Mouse (Mus musculus) left cerebral cortex, postnatal 4 days (tissue): ENCODE data around the gene Rgs12. TPM values are rescaled to one million over a fixed set of nuclear protein-coding genes. Genes with fewer than 3 reads are reported as not detected.

ENCODE experiments used
- DNase-seq: peaks from one replicate; pipeline ENCODE4 v3.0.0-alpha.2; 2022
- intact Hi-C: fragments of 180-260 bp; cut with DNase I; formaldehyde crosslinking; loops from one replicate; pipeline ENCODE4 v1.15.1; 2025
- total RNA-seq, 2 experiments: library from RNA; stranded (reverse); gene quantifications; 2 replicates each; pipeline ENCODE4 v1.2.3; 2021

The Rgs12 gene
- total RNA-seq, 2 experiments from 2014 or later = 62.9 TPM

DNA sequence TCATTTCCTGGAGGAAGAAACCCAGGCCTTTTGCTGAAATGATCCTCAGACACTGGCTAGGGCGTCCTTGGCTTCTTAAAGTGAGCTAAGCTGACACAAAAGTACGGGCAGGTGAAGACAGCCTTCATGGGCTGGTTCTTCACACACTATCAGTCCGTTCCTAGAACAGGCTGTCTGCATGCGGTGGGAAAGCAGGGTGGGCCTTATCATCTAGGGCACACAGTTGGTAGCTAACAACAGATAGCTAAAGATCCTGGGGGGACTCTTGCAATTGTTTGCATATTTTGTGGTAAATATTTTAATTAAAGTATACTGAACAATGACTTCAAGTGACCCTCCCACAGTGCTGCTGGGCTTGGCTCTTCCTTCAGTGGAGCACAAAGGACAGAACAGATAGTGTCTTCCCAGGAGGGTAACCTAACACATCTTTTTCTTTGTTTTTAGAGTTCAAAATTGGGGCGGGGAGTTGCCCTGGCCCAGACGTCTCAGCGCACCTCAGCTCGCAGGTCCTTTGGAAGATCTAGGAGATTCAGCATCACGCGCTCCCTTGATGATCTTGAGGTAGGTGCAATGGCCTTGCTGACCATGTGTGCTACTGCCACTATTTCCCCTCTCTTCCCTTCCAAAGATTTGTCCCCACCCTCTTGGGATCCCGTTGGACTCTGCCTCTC is 25.7 kb downstream of the Rgs12 start:
- no peak for DNase-seq
- intact Hi-C loops = no loop called here

DNA sequence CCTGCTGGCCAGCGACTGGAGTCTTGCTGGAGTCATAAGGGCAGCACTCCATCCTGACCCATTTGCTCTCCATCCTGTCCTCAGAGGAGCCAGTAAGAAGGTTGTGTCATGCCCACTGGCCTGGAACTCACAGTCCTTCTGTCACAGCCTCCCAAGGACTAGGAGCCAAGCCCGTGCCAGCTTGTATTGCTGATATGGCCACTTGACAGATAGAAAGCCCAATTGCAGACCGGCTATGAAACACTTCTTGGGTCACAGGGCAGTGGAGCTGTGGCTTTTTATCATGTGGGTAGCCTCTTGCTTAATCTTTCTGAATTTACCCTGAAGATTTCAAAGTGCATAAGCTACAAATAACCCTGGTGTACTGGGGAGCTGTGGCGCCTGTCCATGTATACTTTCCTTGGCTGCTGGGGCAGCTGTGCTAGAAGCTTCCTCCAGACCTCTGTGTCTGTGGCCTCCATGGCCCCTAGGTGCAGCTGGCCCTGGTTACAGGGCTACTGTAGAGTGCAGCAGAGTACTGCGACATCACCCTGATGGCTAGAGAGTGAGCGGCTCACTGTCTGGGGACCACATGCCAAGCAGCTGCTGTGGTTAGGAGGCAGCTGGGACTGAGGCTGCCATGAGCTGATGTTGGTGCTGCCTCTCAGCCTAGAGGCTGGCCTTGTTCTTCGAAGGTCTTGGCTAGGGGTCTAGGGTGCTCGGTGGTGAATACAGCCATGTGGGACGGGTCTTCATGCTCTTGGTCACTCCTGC is 27.5 kb downstream of the Rgs12 start:
- DNase-seq = no peak
- intact Hi-C loops = no loop called here

DNA sequence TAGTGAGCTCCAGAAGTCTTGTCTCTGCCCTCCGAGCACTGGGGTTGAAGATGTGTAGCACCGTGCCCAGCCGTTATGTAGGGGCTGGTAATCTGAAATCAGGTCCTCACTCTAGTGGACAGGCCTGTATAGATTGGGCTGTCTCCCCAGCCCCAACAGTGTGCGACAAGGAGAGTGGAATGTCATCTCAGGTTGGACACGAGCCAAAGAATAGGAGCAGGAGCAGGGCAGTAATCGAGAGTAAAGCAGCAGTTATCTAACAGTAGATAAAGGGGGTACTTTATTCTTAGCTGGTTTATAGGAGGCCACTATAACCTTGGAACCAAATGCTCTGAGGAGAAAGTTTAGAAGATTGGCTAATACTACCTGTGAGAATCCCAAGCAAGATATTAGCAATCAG is 30.9 kb downstream of the Rgs12 start:
- intact Hi-C loops = no loop called here
- DNase-seq = no peak

DNA sequence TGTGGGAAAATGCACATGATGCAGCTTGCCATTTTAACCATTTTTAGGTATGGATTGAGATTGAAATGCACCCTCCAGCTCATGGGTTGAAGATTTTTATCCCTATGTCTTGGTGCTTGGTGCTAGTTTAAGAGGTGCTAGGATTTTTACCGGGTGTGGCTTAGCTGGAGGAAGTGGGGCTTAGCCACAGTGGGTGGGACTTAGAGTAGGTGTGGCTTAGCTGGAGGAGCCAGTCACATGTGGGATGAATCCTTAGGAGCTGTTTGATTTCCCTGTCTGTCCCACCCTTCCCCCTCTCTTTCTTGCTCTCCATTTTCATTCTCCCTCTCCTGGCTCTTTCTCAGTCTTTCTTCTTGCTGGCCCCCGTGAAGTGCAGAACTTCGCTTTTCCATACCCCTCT is 32.5 kb downstream of the Rgs12 start:
- intact Hi-C loops = no loop called here
- DNase-seq = no peak

DNA sequence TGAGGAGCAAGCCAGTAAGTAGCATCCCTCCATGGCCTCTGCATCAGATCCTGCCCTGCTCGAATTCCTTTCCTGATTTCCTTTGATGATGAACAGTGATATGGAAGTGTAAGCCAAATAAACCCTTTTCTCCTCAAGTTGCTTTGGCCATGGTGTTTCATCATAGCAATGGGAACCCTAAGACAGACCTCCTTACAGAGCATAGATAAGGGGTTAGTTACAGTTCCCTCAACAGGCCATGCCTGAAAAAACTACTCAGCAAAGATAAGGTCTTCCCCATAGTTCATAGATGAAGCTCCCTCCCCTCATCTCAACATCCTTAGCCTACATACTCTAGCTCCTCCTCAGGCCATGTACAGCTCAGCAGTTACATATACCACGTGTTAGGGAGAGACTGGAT is 35.7 kb downstream of the Rgs12 start:
- intact Hi-C loops = loop anchor here (5.0 kb wide), 1 partner anchor 37 kb away; no protein-coding TSS in a partner anchor
- DNase-seq = no peak

DNA sequence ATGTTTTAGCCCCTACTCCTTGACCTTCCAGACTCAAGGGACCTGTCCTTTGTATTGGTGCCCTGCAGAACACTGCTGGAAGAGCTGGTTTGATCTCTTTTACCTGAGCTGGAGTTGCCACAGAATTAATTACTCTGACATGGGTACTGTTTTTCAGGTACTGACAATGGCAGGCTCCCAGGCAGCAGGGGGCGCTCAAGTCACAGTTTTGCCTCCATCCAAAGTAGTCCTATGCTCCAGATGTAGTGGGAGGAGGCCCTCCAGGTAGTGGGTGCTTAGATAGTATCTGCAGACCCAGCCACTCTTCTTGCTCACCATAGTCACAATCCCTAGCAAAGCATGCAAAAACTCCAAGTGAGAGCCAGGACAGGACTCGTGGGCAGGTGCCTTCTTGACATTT is 36.6 kb downstream of the Rgs12 start:
- peak; percentile 77 for DNase-seq
- intact Hi-C loops = loop anchor here (5.0 kb wide), 1 partner anchor 36 kb away; no protein-coding TSS in a partner anchor

DNA sequence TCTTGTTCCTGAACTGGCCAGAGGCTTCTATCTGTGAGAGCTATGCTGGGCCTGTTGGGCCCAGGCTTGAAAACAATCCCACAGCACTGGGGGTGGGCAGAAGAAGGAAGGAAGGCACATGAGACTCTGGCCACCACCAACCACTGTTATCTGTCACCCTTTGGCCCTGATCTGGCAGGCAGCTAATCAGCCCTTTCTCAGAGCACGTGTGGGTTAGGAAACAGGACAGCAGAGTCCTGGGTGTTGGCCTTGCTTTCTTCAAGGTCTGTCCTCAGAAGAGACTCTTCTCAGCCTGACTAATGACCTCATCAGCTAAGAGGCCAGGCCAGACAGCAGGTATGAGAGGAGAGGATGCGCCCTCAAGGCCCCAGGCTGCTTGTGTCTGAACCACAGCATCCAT is 38.2 kb downstream of the Rgs12 start:
- intact Hi-C loops = loop anchor here (5.0 kb wide), 1 partner anchor 35 kb away; no protein-coding TSS in a partner anchor
- DNase-seq = no peak

DNA sequence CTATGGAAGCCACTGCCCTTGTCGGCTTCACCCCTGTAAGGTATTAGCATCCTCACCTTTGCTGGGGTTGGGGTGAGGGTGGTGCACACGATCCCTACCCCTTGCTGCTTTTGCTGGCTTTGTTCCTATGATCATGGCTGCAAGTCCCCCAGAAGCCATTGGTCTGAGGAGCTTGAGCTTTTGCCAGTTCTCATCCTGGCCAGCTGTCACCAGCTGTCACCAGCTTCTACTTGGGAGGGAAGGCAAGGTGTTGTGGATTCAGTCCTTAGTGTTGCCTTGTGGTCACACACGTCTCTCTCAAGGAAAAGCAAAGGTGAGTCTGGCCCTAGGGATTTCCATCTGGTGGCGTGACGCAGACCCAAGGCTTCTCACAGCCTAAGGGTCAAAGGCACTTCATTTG is 39.4 kb downstream of the Rgs12 start:
- DNase-seq = peak; percentile 46
- intact Hi-C loops = loop anchor here (5.0 kb wide), 1 partner anchor 34 kb away; no protein-coding TSS in a partner anchor

DNA sequence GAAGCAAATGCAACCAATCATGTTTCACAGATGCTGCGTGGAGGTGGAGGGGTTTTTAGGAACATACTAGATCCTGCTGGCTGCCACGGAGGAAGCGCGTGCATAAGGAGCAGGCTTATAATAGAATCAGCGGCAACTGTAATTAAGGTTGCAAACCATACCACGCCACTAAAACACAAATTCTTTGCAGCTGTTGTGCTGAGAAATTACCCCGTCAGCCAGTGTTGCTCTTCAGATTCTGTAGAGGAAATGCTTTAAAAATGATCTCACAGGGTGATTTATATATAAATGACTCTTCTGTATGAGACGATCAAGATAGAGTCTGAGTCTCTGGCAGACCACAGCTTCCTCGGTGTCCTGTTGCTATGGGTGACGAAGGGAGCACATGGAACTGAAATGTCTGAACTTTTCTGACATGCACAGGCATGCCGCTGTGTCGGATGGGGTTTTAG is 40.1 kb downstream of the Rgs12 start:
- intact Hi-C loops = loop anchor here (5.0 kb wide), 1 partner anchor 33 kb away; no protein-coding TSS in a partner anchor
- no peak for DNase-seq

DNA sequence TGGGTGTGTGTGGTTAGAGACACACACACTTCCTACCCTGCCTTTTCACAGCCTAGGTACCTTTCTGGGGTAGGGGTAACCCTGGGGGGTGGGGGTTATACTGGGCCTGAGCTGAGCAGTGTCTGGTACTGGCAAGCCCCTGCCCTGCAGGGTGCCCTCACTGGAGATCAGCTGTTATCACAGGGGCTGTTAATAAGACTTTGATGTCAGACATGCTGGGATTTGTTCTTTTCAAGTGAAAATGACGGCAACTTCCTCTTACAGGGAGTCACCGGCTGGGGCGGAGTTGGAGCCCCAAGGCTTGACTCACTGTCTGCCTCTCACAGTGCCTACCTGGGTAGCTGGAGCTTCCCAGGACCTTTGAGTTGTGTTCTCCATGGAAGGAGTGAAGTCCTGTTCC is 49.5 kb downstream of the Rgs12 start:
- no peak for DNase-seq
- intact Hi-C loops = no loop called here

DNA sequence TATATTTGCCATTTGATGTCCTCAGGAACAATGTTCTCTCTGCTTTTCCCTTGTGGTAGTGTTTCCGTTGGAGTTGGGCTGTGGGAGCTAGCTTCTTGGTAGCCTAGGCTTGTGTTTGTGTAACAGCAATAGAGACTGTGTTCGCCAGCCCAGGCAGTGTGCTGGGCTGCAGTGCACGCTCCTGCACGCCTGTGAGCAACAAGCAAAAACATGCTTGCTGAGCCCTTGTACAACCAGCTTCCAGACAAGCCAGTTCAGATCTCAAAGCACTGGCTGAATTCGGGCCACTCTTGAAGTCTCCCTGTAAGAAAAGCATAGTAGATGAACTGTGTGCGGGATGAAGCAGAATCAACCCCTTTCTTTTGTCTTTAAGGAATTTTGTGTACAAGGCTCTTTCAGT is 50.0 kb downstream of the Rgs12 start:
- DNase-seq = no peak
- intact Hi-C loops = no loop called here

DNA sequence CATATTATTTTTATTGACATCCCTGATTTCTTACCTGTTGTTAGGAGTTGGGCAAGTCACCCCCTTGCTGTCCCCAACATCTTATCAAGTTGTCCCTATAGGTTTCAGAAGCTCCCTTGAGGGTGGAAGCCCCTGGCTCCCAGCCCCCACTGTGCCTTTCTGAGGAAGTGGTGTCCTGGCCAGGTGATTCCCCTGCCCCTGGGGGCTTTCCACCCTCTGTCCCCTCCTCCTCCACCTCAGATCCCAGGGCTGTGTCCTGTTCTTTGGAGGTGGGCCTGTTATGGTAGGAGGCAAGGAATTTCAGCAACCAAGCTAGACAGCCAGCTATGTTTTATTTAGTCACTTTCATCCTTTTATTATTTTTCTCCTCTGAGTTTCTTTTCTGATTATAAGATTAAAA is 51.1 kb downstream of the Rgs12 start:
- intact Hi-C loops = no loop called here
- DNase-seq = no peak

DNA sequence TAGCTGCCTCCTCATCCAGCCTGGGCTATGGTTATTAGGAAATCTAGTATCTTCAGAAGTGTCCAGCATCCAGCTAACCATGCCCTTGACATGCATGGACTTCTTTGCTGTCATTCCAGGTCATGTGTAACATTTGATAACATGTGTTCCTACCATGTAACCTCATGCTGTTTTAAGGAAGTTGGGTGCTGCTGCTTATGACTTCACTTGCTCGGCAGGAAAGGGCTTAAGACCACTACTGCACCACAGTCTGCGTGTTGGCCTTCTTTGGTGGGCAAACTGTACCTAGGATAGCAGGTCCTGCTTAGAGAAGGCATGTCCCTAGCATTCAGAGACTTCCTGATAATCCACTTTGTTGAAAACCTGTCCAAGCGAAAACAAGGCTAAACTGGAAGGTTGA is 51.9 kb downstream of the Rgs12 start:
- no peak for DNase-seq
- intact Hi-C loops = no loop called here

DNA sequence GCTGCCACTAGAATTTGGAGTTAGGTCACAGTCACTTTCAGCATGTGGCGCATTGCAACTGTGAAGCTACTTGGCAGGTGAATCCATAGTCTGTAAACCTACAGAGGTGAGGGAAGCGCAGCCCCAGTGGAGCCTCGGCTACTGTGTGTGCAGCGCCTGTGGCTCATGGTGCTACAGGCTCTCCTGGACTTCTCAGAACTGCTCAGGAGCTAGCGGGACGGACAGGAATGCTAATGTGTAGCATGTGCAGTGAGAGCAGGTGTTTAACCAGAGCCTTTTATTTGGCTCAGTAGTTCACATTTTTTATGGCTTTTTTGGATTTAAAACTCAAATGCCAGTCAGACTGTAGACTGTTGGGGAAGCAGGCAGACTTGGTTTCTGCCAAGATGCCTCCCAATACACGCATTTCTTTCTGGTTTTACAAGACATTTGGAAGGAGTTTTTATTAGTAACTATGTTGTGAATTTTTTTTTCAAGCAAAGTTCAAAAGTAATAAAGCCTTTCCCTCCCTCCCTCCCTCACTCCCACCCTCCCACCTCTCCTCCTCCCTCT is 54.4 kb downstream of the Rgs12 start:
- intact Hi-C loops = no loop called here
- DNase-seq = no peak

DNA sequence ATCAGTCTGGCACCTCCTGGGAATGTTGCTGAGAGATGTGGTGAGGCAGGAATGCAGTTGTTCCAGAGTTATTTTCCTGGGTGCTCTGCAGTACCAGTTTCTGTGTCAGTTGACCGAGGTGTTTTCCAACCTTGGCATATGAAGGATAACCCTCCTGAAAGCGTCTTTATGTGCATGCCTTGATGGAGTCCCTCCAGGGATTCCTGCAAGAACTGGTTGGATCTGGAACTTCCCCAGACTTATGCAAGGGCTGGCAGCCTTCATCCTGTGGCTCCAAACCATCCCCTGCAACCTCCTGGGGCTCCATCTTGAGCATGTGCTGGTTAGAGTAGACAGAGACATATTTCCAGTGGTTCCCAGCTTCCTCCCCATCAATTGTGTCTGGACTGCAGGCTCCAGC is 55.5 kb downstream of the Rgs12 start:
- intact Hi-C loops = no loop called here
- DNase-seq = no peak

DNA sequence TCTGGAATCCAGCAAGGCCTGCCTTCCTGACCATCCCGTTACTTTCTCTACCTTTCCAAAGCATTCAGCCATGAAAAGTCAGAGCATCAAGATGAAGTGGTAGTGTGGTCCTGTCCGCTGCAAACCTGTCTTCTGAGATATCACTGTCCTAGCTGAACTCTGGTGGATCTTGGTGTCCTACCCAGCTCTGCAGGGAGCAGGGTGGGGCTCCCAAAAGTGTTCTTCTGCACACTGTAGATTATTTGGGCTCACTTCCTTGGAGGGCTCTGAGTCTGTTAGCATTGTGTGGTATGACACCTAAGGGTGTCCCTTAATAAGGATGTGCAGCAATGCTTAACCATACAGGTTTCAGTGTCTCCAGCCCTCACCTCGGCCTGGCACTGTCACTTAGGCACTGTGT is 56.4 kb downstream of the Rgs12 start:
- DNase-seq = no peak
- intact Hi-C loops = no loop called here

DNA sequence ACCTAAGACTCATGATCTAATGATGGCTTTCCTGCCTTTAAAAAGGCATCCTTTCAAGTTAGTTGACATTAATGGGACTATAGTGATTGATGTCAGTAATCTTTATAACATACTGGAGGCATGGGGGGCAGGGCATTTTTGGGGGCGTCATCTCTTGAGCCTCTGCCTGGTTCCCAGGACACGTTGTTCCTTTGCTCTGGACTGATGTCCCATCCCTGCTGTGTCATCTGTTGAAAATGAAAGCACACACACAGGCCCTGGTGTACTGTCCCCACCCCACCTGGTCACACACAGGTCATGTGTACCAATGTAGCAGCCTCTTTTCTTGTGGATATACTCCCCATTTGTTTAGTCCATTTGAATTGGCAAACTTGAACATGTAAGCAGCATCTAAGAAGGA is 57.4 kb downstream of the Rgs12 start:
- intact Hi-C loops = no loop called here
- DNase-seq = no peak

DNA sequence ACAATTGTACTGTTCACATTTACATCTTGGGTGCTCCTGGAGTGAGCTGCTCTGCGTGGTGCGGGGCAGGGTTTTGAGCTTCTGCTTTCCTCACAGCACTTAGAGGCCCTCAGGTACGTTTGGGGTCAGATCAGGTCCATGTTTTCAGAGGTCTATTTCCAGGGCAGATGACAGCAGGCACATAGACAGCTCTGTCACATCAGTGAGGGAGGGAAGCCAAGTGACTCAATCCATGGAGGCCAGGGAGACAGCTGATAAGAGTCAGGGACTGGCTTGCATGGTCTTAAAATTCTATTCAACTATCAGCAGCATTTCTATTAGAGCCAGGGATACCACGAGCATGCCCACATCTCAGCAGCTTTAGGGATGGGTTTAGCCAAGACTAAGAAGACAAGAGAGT is 59.9 kb downstream of the Rgs12 start:
- no peak for DNase-seq
- intact Hi-C loops = no loop called here

DNA sequence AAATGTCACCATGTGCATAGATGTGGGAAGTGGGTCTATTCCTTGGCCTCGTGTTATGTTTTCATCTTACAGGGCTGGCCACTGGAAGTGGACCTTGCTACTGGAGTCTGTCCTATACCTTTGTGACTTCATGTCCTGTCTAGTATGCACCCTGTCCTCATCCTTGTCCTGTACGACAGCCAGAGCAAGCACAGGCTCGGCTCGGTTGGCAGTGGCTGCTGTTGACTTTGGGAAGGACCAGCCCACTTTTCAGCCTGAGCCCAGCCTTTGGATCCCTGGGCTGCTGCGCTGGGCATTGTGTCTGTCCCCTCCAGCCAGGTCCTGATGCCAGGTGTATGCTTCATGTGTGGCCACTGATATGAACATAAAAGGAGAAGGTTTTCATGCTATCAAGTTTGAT is 61.4 kb downstream of the Rgs12 start:
- intact Hi-C loops = no loop called here
- DNase-seq = no peak

DNA sequence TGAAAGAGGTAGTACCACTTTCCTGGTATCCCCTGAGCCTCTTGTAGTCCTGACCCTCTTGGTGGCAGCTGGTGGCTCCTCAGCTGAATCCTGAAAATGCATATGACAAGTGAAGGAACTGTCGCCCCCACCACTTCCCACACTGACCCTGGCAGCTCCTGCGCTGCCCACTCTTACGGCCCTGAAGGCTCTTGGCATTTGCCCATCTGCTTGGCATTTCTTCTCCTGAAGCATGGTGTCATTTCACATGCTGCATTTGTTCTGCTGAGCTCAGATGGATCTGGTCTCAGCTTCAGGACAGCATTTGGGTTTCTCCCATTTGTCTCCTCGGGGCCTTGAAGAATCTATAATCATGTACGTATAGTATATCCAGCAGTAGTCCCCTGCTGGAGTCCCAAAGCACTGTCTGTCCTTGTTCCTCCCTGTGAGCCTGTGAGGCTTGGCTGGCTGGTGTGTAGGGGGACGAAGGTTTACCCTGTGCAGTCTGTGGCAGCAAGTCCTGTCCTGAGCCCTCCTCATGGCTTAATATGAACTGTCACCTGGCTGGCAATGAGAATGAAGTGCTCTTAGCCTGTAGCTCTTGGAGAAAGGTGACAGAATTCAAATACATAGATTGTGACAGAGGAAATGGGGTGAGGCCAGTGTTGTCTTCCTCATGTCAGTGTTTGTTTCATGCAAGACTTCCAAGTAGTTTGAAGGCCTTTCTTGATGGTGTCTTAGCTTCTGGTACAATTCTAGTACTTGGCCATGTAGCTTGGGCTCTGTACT is 62.1 kb downstream of the Rgs12 start:
- intact Hi-C loops = no loop called here
- DNase-seq = peak; percentile 69

DNA sequence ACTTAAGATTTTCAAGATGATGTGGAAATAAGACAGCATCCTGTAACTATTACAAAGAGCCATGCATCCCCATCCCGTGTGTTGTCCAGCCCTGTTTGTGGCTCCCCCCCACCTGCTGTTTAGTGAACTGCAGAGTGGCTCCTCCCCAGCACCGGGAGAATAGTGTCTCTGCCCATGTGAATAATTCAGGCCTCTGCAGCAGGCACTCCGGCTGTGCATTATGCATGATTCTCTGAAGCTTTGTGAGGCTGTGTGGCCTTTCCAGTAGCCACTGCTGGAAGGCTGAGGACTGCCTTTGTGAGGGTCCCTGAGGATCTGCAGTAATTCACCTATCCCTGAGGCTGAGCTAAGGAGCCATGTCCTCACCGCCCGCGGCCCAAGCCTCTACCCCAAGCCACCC is 64.8 kb downstream of the Rgs12 start:
- intact Hi-C loops = no loop called here

More for the DNA sequence above, 64.8 kb downstream of the Rgs12 start:
- DNase-seq = no peak
